14 mouse cellular contexts compared by ENCODE assay signal in the genomic region with DNA sequence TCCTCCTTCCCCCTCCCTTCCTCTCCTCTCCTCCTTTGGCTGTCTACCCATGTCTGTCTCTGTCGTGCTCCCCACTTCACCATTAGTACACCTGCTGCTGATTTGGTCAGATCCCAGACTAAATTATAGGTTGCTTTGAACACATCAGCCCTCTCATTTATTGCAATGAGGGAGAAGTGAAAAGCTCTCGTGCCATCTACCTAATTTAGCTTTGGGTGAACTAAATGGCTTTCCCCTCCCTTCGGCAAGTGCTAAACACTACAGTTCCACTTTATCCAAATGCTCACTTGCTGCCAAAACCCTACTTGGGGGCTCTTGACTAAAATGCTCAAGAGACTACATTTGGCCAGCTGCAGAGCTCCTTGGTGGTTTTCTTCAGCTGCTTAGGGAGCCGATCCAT.
"Had no signal": no experiment of that assay in that cellular context is flagged by ENCODE, and none has a peak within 500 bp of the region (broad histone marks: within the 10 kb centered on the region; RNA-seq: fewer than 3 reads in every experiment).

No protein-coding gene starts in this region.

- H3K27ac ChIP-seq: kidney, postnatal 0 days; limb, embryonic 15.5 days; liver, embryonic 12.5 days; macrophage; midbrain, embryonic 15.5 days; neural tube, embryonic 12.5 days had no signal

- ATAC-seq: intestine, postnatal 0 days; midbrain, embryonic 15.5 days had no signal

- H3K27me3 ChIP-seq: limb, embryonic 15.5 days; liver, embryonic 12.5 days; megakaryocyte, embryonic 14.5 days; midbrain, embryonic 15.5 days; neural tube, embryonic 12.5 days had no signal

- DNase-seq: kidney, adult 8-10 months; kidney, postnatal 4 days; thymus, adult 2 months; thymus, postnatal 25 days had no signal

- H3K9ac ChIP-seq: limb, embryonic 15.5 days; liver, embryonic 12.5 days; midbrain, embryonic 15.5 days; neural tube, embryonic 12.5 days had no signal

- H3K9me3 ChIP-seq: limb, embryonic 15.5 days; liver, embryonic 12.5 days; megakaryocyte, embryonic 14.5 days; midbrain, embryonic 15.5 days; neural tube, embryonic 12.5 days had no signal

- H3K4me3 ChIP-seq: layer of hippocampus, adult 2 months; limb, embryonic 15.5 days; liver, embryonic 12.5 days; megakaryocyte, embryonic 14.5 days; midbrain, embryonic 15.5 days; neural tube, embryonic 12.5 days had no signal

- H3K4me2 ChIP-seq: limb, embryonic 15.5 days; liver, embryonic 12.5 days; midbrain, embryonic 11.5 days; midbrain, embryonic 15.5 days; neural tube, embryonic 12.5 days had no signal

- H3K4me1 ChIP-seq: limb, embryonic 15.5 days; liver, embryonic 12.5 days; midbrain, embryonic 15.5 days; neural tube, embryonic 12.5 days had no signal
